Mouse (Mus musculus) stomach, postnatal 0 days (tissue): ENCODE results near the gene Rprd1b.

Source experiments
- CTCF ChIP-seq: IDR thresholded peaks from 2 replicates; pipeline ENCODE4 v1.5.1; 2016; ENCODE audit warnings: antibody characterized with exemption, low read depth, mild to moderate bottlenecking, moderate library complexity
- EP300 ChIP-seq: optimal IDR thresholded peaks from 2 replicates; pipeline ENCODE3; 2016; ENCODE audit warnings: antibody characterized with exemption

DNA sequence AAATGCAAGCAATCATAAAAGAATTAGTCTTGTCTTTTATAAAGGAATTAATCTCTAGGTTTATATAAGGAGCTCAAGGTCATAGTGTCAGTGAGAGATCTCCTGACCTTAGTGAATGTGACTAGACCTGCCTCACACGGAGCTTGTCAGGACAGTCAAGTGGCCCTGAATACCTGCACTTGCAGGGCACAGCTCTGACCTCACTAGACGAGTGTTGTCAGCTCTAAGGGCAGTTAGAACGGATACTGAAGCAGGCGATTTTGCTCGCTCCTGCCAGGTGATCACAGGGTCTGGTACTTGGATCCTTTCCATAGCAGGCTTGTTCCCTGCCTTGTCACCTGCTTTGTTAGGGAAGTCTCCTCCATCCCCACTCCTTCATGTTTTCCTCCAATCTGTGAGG, 36.8 kb downstream of the Rprd1b start:
- no peak for TF ChIP-seq CTCF
- TF ChIP-seq EP300, result no peak
